Mouse (Mus musculus) heart, embryonic 11.5 days (tissue): ENCODE measurements around the gene 1700025C18Rik. TPM values are rescaled to one million over a fixed set of nuclear protein-coding genes. Genes with fewer than 3 reads are reported as not detected.

ENCODE experiments used
- ATAC-seq: fragments of 200-750 bp; cut with Nextera tagmentation; replicated peaks from 2 replicates; pipeline ENCODE4 v1.8.0; 2017; ENCODE audit warnings: moderate library complexity; ENCODE audit not compliant: insufficient number of reproducible peaks, low FRiP score, low TSS enrichment
- H3K27ac ChIP-seq: fragments of 300-500 bp; sonication (generic); 2 replicates; pipeline ENCODE4 v1.5.1; 2014; ENCODE audit warnings: mild to moderate bottlenecking, low read depth, low read length
- H3K27me3 ChIP-seq: fragments of 300-500 bp; sonication (generic); 2 replicates; pipeline ENCODE4 v1.6.1; 2014; ENCODE audit warnings: mild to moderate bottlenecking, low read length, mixed read lengths; ENCODE audit not compliant: control insufficient read depth, insufficient read depth
- H3K36me3 ChIP-seq: fragments of 300-500 bp; sonication (generic); 2 replicates; pipeline ENCODE4 v1.6.1; 2014; ENCODE audit warnings: mild to moderate bottlenecking, low read length, moderate library complexity, mixed read lengths; ENCODE audit not compliant: control insufficient read depth, insufficient read depth
- H3K4me1 ChIP-seq: fragments of 300-500 bp; sonication (generic); 2 replicates; pipeline ENCODE4 v1.6.1; 2014; ENCODE audit warnings: low read length; ENCODE audit not compliant: control insufficient read depth, insufficient read depth
- H3K4me2 ChIP-seq: fragments of 300-500 bp; sonication (generic); 2 replicates; pipeline ENCODE4 v1.6.1; 2014; ENCODE audit warnings: mild to moderate bottlenecking, moderate library complexity
- H3K4me3 ChIP-seq: fragments of 300-500 bp; sonication (generic); 2 replicates; pipeline ENCODE4 v1.5.1; 2014; ENCODE audit warnings: low read depth, low read length
- H3K9ac ChIP-seq: fragments of 300-500 bp; sonication (generic); 2 replicates; pipeline ENCODE4 v1.6.1; 2014; ENCODE audit warnings: mild to moderate bottlenecking, low read depth, low read length, moderate library complexity
- H3K9me3 ChIP-seq: fragments of 300-500 bp; sonication (generic); replicated peaks from 2 replicates; pipeline ENCODE4 v1.6.1; 2016; ENCODE audit warnings: low read length; ENCODE audit not compliant: control insufficient read depth
- WGBS: fragments of 180-500 bp; shearing (Covaris S2); extraction: QIAGEN DNeasy Blood & Tissue Kit; methylation state at CpG from one replicate; pipeline ENCODE4 v1.1.7; 2014; ENCODE audit not compliant: insufficient replicate concordance; 5-methylcytosine and 5-hydroxymethylcytosine counted together
- polyA plus RNA-seq: library from polyadenylated mRNA; unstranded; fragments of >200 nt; fragmentation: Nextera tagmentation; extraction: Ambion mirVana; gene quantifications from 2 replicates; pipeline ENCODE4 v1.2.1, GENCODE M21; 2014

1700025C18Rik gene
- polyA plus RNA-seq: not detected in 2 replicates

DNA sequence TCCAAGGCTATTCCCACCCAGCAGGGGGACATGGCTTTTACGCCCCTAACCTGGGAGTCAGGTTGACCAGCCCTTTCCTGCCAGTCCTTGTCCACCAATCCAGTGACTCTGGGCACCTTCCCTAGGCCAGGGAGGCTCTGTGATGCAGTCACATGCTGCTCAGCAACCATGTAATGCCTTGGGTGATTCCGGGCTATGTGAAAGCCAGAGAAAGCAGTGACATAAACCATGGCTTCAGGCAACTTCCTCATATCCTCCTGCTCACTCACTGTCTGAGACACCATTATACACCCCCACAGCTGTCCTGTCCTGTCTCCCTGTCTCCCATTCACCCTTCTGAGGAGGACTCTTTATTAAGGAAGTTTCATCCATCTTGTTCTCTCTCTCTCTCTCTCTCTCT, at the start of gene 1700025C18Rik:
Gene 1700025C18Rik, minus strand, starts transcription at position 101 of the 400 bp plus-strand sequence.
- ATAC-seq: no peak
- Histone ChIP-seq H3K4me2 (no peak within 1 kb of the TSS), H3K4me1 (no peaks in the 10 kb centered on the region), H3K27me3 (peaks cover 47% of the 10 kb centered on the region), H3K9me3 (no peaks in the 10 kb centered on the region), H3K36me3 (no peaks in the 10 kb centered on the region), H3K4me3 (no peak within 1 kb of the TSS), H3K27ac (no peak within 1 kb of the TSS), H3K9ac (no peak within 1 kb of the TSS)
- WGBS: 78% methylated on average over 2 of the region's 2 CpGs

DNA sequence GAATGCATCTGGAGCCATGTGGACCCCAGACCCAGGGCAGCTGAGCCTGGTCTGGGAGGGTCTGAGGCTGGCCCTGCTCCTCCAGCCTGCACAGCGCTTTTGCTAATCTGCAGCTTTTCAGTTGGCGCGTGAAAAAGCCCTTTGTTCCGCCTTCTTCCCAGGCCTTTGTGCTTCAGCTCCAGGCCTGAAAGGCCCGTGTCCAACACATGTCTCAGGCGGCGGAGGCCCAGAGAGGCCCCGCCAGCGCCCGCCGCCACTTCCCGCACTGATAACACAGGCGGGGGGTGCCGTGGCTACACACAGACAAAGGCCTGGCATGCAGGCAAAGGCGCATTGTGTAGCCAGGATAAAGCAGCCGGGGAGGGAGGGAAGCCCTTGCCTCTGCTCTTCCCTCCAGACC, 45.5 kb upstream of the 1700025C18Rik start:
- Histone ChIP-seq H3K4me3 (no peak overlapping the region), H3K9me3 (no peaks in the 10 kb centered on the region), H3K36me3 (no peaks in the 10 kb centered on the region), H3K27ac (no peak overlapping the region), H3K4me1 (peaks cover 35% of the 10 kb centered on the region), H3K27me3 (peaks cover 50% of the 10 kb centered on the region), H3K4me2 (peak overlapping the region; percentile 19; the same call in 1 of the 2 replicates), H3K9ac (peak overlapping the region; percentile 34; the same call in 1 of the 2 replicates)
- WGBS: 9% methylated on average over 16 of the region's 16 CpGs
- ATAC-seq: no peak

DNA sequence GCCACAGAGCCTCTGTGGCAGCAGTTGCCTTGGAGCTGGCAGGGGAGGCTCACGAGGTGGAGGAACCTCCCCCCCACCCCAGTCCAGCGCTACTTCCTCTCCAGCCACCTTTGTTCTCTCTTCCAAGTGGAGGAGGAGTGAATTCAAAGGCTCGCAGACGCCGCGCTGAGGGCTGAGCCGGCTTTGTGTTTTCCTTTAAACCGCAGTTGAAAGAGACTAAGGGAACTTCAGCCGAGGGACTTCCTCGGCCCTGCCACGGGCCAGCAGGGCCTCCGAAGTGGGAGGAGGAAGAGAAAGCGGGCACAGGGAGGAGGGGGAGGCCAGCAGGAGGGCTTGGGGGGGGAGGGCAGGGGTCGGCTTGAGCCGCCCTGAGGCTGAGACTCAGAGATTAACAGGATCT, 43.0 kb upstream of the 1700025C18Rik start:
- Histone ChIP-seq H3K36me3 (no peaks in the 10 kb centered on the region), H3K4me1 (peaks cover 21% of the 10 kb centered on the region), H3K9ac (no peak overlapping the region), H3K27ac (no peak overlapping the region), H3K27me3 (peaks cover 49% of the 10 kb centered on the region), H3K4me3 (0 out of 2 replicates have a peak overlapping the region, but pooled peaks have one; percentile 17), H3K4me2 (peak overlapping the region; percentile 44), H3K9me3 (no peaks in the 10 kb centered on the region)
- ATAC-seq: no peak
- 0% methylated on average over 15 of the region's 15 CpGs for WGBS

- no peak for ATAC-seq
- no peaks in the 10 kb centered on the region for H3K36me3 ChIP-seq
- H3K4me1 ChIP-seq: peaks cover 12% of the 10 kb centered on the region
- H3K4me3 ChIP-seq: no peak overlapping the region
- no peak overlapping the region for H3K4me2 ChIP-seq
- H3K27ac ChIP-seq: no peak overlapping the region
- H3K27me3 ChIP-seq: peaks cover 57% of the 10 kb centered on the region
- no peak overlapping the region for H3K9ac ChIP-seq
- no peaks in the 10 kb centered on the region for H3K9me3 ChIP-seq
- 41% methylated on average over 12 of the region's 12 CpGs for WGBS
Measured at GRCm38 (mm10) chr2:165131428-165131827, 40.9 kb upstream of the 1700025C18Rik start.

- no peaks in the 10 kb centered on the region for H3K36me3 ChIP-seq
- peaks cover 6% of the 10 kb centered on the region; the same call in 1 of the 2 replicates for H3K4me1 ChIP-seq
- H3K9me3 ChIP-seq: no peaks in the 10 kb centered on the region
- H3K27me3 ChIP-seq: peaks cover 58% of the 10 kb centered on the region
- no peak overlapping the region for H3K4me2 ChIP-seq
- H3K27ac ChIP-seq: no peak overlapping the region
- no peak for ATAC-seq
- no peak overlapping the region for H3K4me3 ChIP-seq
- H3K9ac ChIP-seq: no peak overlapping the region
- 51% methylated on average over 4 of the region's 4 CpGs for WGBS
Measured at GRCm38 (mm10) chr2:165129189-165129588, 38.6 kb upstream of the 1700025C18Rik start.

DNA sequence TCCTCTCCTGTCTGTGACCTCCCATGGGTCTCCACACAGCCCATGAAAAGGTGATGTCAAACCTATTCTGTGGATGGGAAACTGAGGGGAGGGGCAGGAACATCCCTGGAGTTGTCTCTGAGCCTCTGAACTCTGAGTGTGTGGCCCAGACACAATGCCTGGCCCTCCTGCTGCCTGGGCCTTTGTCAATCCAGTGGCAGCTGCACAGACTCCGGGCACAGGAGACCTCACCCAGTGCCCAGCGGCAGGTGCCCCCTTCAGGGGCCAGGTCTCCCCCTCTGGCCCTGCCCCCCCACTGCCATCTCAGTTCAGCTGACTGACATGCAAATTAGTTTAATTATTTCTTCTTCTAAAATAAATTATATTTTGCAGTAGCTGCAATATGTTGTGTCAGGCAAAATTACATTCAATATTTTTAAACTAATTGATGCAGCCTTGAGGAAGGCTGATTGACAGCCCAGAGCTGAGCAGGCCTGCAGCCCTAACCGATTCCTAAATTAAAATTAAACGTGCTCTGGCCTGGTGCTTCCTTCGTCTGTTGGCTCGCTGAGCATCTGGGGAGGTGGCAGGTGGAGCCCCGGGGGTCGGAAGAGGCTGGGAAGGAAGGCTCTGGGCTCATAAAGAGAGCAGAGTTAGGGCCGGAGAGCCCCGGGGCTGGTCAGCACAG, 36.5 kb upstream of the 1700025C18Rik start:
- no peak overlapping the region for H3K4me3 ChIP-seq
- WGBS: 59% methylated on average over 10 of the region's 10 CpGs
- no peaks in the 10 kb centered on the region for H3K4me1 ChIP-seq
- no peak overlapping the region for H3K9ac ChIP-seq
- H3K27ac ChIP-seq: no peak overlapping the region
- no peak overlapping the region for H3K4me2 ChIP-seq
- no peak for ATAC-seq
- peaks cover 48% of the 10 kb centered on the region for H3K27me3 ChIP-seq
- no peaks in the 10 kb centered on the region for H3K36me3 ChIP-seq
- no peaks in the 10 kb centered on the region for H3K9me3 ChIP-seq

DNA sequence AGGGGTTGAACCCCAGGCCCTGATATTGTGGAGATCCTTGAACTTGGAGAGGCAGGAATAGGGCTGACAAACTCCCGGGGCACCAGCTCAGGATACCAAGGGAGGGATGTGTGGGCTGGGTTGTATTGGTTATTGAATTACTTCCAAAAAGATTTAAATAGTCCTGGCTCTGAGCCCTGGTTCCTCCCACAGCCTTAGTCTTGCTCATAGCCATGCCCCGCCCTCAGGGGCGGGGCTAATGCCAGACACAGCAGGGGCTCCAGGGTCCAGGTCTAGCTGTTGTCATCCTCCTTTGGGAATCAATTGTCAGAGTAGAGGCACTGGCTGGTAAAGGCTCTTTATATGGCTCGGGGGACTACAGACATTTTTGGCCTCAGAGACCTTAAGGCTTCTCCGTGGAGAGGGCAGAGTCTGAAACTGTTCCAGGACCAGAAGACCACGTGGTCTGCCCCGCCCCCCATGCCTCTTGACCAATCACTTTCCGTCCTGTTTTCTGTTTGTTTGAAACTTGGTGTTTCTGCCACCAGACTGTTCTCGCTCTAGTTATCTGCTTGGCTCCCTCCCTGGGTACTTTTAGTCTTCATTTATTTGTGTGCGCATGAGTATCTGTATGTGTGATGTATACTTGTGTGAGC, 30.8 kb upstream of the 1700025C18Rik start:
- WGBS: 27% methylated on average over 10 of the region's 10 CpGs

GRCm38 (mm10) chr2:165120765-165121164, 30.2 kb upstream of the 1700025C18Rik start:
- 80% methylated on average over 9 of the region's 9 CpGs for WGBS
- Histone ChIP-seq H3K9ac (no peak overlapping the region), H3K27ac (no peak overlapping the region), H3K4me2 (no peak overlapping the region), H3K4me3 (no peak overlapping the region), H3K36me3 (no peaks in the 10 kb centered on the region), H3K4me1 (no peaks in the 10 kb centered on the region), H3K9me3 (no peaks in the 10 kb centered on the region), H3K27me3 (peaks cover 60% of the 10 kb centered on the region)
- no peak for ATAC-seq

More for the DNA sequence above, 30.8 kb upstream of the 1700025C18Rik start:
- no peak for ATAC-seq
- Histone ChIP-seq H3K9me3 (no peaks in the 10 kb centered on the region), H3K9ac (no peak overlapping the region), H3K4me3 (no peak overlapping the region), H3K4me2 (no peak overlapping the region), H3K4me1 (no peaks in the 10 kb centered on the region), H3K27me3 (peaks cover 60% of the 10 kb centered on the region), H3K27ac (no peak overlapping the region), H3K36me3 (no peaks in the 10 kb centered on the region)
